ENCODE assay signal across 13 mouse cellular contexts in genomic region chr16:48360887-48361286, GRCm38 (mm10). TPM values are rescaled to one million over a fixed set of nuclear protein-coding genes. Genes with fewer than 3 reads are reported as not detected.
A peak's percentile ranks its signal among the peaks of the same experiment; 100 is the strongest.
DNase-seq lines count a peak whose midpoint lies in the region; ATAC-seq lines count a peak whose summit lies in the region.
"Had no signal": no experiment of that assay in that cellular context is flagged by ENCODE, and none has a peak within 500 bp of the region (broad histone marks: within the 10 kb centered on the region; RNA-seq: fewer than 3 reads in every experiment).

No protein-coding gene starts in this region.

- no peak overlapping the region for H3K9ac ChIP-seq in hindbrain, embryonic 14.5 days
- no peak overlapping the region for H3K9ac ChIP-seq in intestine, embryonic 15.5 days
- H3K9ac ChIP-seq: liver, embryonic 13.5 days had no signal

- WGBS in hindbrain, embryonic 14.5 days = 90% methylated on average over 12 of the region's 12 CpGs
- 93% methylated on average over 12 of the region's 12 CpGs for WGBS in hindbrain, embryonic 10.5 days
- 91% methylated on average over 12 of the region's 12 CpGs for WGBS in intestine, embryonic 15.5 days

- H3K36me3 ChIP-seq in hindbrain, embryonic 14.5 days (replicated peaks; ENCODE audit: control insufficient read depth, insufficient read depth) = no peaks in the 10 kb centered on the region
- H3K36me3 ChIP-seq in hindbrain, embryonic 10.5 days = no peaks in the 10 kb centered on the region
- no peaks in the 10 kb centered on the region for H3K36me3 ChIP-seq in intestine, embryonic 15.5 days
- H3K36me3 ChIP-seq: heart, embryonic 10.5 days; liver, embryonic 13.5 days had no signal

- no peaks in the 10 kb centered on the region for H3K9me3 ChIP-seq in hindbrain, embryonic 14.5 days (ENCODE audit: control insufficient read depth, low read length)
- H3K9me3 ChIP-seq in hindbrain, embryonic 10.5 days = no peaks in the 10 kb centered on the region
- no peaks in the 10 kb centered on the region for H3K9me3 ChIP-seq in intestine, embryonic 15.5 days
- H3K9me3 ChIP-seq: heart, embryonic 10.5 days; liver, embryonic 13.5 days had no signal

- no peak for DNase-seq in hindbrain, embryonic 14.5 days (ENCODE audit: low spot score)
- DNase-seq in hindbrain, embryonic 10.5 days (ENCODE audit: low spot score) = no peak
- DNase-seq in cerebellum, postnatal 36 days = peak; percentile 53 to 69
- DNase-seq in layer of hippocampus, postnatal 10 days (ENCODE audit: low spot score in 2 of 2) = peak; percentile 16 to 30
- peak; percentile 30 for DNase-seq in right cerebral cortex, postnatal 14 days
- DNase-seq in spleen, postnatal 14 days (ENCODE audit: low spot score in 2 of 2) = no peak
- no peak for DNase-seq in lung, postnatal 25 days (ENCODE audit: low spot score)
- DNase-seq: kidney, adult 2 months; liver, embryonic 13.5 days had no signal

- no peak overlapping the region for H3K4me2 ChIP-seq in hindbrain, embryonic 14.5 days (replicated peaks)
- no peak overlapping the region for H3K4me2 ChIP-seq in intestine, embryonic 15.5 days (replicated peaks)
- H3K4me2 ChIP-seq: liver, embryonic 13.5 days had no signal

- no peak overlapping the region for H3K27ac ChIP-seq in hindbrain, embryonic 14.5 days
- no peak overlapping the region for H3K27ac ChIP-seq in hindbrain, embryonic 10.5 days
- no peak overlapping the region for H3K27ac ChIP-seq in intestine, embryonic 15.5 days
- H3K27ac ChIP-seq: heart, embryonic 10.5 days; liver, embryonic 13.5 days; stomach, postnatal 0 days had no signal

- H3K4me1 ChIP-seq in hindbrain, embryonic 14.5 days (replicated peaks; ENCODE audit: control insufficient read depth, insufficient read depth, low read length) = no peaks in the 10 kb centered on the region
- no peaks in the 10 kb centered on the region for H3K4me1 ChIP-seq in hindbrain, embryonic 10.5 days (replicated peaks)
- no peaks in the 10 kb centered on the region for H3K4me1 ChIP-seq in intestine, embryonic 15.5 days (replicated peaks)
- H3K4me1 ChIP-seq: heart, embryonic 10.5 days; liver, embryonic 13.5 days had no signal

- H3K27me3 ChIP-seq in hindbrain, embryonic 14.5 days (ENCODE audit: control insufficient read depth, insufficient read depth, low read length) = no peaks in the 10 kb centered on the region
- no peaks in the 10 kb centered on the region for H3K27me3 ChIP-seq in hindbrain, embryonic 10.5 days (ENCODE audit: insufficient read depth, poor library complexity, severe bottlenecking)
- no peaks in the 10 kb centered on the region for H3K27me3 ChIP-seq in intestine, embryonic 15.5 days (replicated peaks)
- H3K27me3 ChIP-seq: liver, embryonic 13.5 days had no signal

- H3K4me3 ChIP-seq in hindbrain, embryonic 14.5 days (replicated peaks; ENCODE audit: low read length) = no peak overlapping the region
- H3K4me3 ChIP-seq in hindbrain, embryonic 10.5 days = no peak overlapping the region
- no peak overlapping the region for H3K4me3 ChIP-seq in intestine, embryonic 15.5 days (replicated peaks)
- H3K4me3 ChIP-seq: heart, embryonic 10.5 days; liver, embryonic 13.5 days had no signal

- 0 out of 2 replicates have a peak, but pooled peaks have one; percentile 24 for ATAC-seq in hindbrain, embryonic 14.5 days (ENCODE audit: low FRiP score)
- no peak for ATAC-seq in intestine, embryonic 15.5 days

RNA-seq across cellular contexts. Expression of gene Gm5485, which starts 51.3 kb away (rescaled TPM):
- not detected in 2 replicates for polyA plus RNA-seq in hindbrain, embryonic 14.5 days (2014; fragmentation: Nextera tagmentation; extraction: Ambion mirVana)
- not detected in 2 replicates for polyA plus RNA-seq in hindbrain, embryonic 10.5 days (2016; fragmentation: Nextera tagmentation; extraction: Ambion mirVana)
- total RNA-seq in layer of hippocampus, postnatal 10 days (2021) = not detected
- 0.80 and 1.7 TPM in 2 replicates for polyA plus RNA-seq in intestine, embryonic 15.5 days (2015; fragmentation: Nextera tagmentation; extraction: Ambion mirVana)
- polyA plus RNA-seq: C2C12; heart, embryonic 10.5 days; kidney, adult 2 months; liver, embryonic 13.5 days had no signal

RNA-seq across cellular contexts. Expression of gene Dppa2, which starts 57.2 kb away (rescaled TPM):
- not detected in 2 replicates for polyA plus RNA-seq in hindbrain, embryonic 14.5 days (2014; fragmentation: Nextera tagmentation; extraction: Ambion mirVana)
- polyA plus RNA-seq in hindbrain, embryonic 10.5 days (2016; fragmentation: Nextera tagmentation; extraction: Ambion mirVana) = not detected in 2 replicates
- under 1 TPM in 1 of 2 experiments, not detected in 1; 0.16 TPM for total RNA-seq in layer of hippocampus, postnatal 10 days (2021)
- not detected in 2 replicates for polyA plus RNA-seq in intestine, embryonic 15.5 days (2015; fragmentation: Nextera tagmentation; extraction: Ambion mirVana)
- polyA plus RNA-seq: heart, embryonic 10.5 days; kidney, adult 2 months; liver, embryonic 13.5 days; stomach, postnatal 0 days had no signal

Comparison
In these comparisons a context has a peak if more than half of its experiments do, and no peak if none do; other contexts are left out.
1. DNase-seq: peak in cerebellum, postnatal 36 days (2 of 2), layer of hippocampus, postnatal 10 days (2 of 2) and right cerebral cortex, postnatal 14 days (single experiment); none in hindbrain, embryonic 14.5 days (single experiment), hindbrain, embryonic 10.5 days (single experiment), spleen, postnatal 14 days (0 of 2) and lung, postnatal 25 days (single experiment).